Mouse (Mus musculus): ENCODE measurements around the gene Nrxn1. TPM values are rescaled to one million over a fixed set of nuclear protein-coding genes. Genes with fewer than 3 reads are reported as not detected.

Gene Nrxn1
- polyA plus RNA-seq, 1 experiment from 2014 or later, result 12.2 TPM

- Histone ChIP-seq H3K9ac (ENCODE audit: low read depth, low read length) (no peak overlapping the region), H3K36me3 (ENCODE audit: control insufficient read depth, insufficient read depth, low read length) (no peaks in the 10 kb centered on the region), H3K9me3 (ENCODE audit: control insufficient read depth, low read length) (no peaks in the 10 kb centered on the region), H3K4me3 (ENCODE audit: low read depth, low read length) (no peak overlapping the region), H3K4me1 (ENCODE audit: control insufficient read depth, insufficient read depth, low read length) (no peaks in the 10 kb centered on the region), H3K27me3 (replicated peaks; ENCODE audit: control insufficient read depth, insufficient read depth, low read length) (no peaks in the 10 kb centered on the region), H3K27ac (replicated peaks; ENCODE audit: low read depth, low read length) (no peak overlapping the region), H3K4me2 (ENCODE audit: low read depth, low read length) (no peak overlapping the region)
- DNase-seq (ENCODE audit: low spot score), result peak; percentile 12
- 0 out of 2 replicates have a peak, but pooled peaks have one; percentile 50 for ATAC-seq (ENCODE audit: low read depth)
- 51% methylated on average over 3 of the region's 3 CpGs for WGBS
Measured at GRCm38 (mm10) chr17:90583196-90583595, 509.7 kb downstream of the Nrxn1 start.

GRCm38 (mm10) chr17:90569877-90570276, 523.0 kb downstream of the Nrxn1 start:
- no peak for DNase-seq (ENCODE audit: low spot score)
- Histone ChIP-seq H3K27me3 (replicated peaks; ENCODE audit: control insufficient read depth, insufficient read depth, low read length) (no peaks in the 10 kb centered on the region), H3K4me2 (ENCODE audit: low read depth, low read length) (no peak overlapping the region), H3K9me3 (ENCODE audit: control insufficient read depth, low read length) (no peaks in the 10 kb centered on the region), H3K27ac (replicated peaks; ENCODE audit: low read depth, low read length) (no peak overlapping the region), H3K9ac (ENCODE audit: low read depth, low read length) (no peak overlapping the region), H3K4me3 (ENCODE audit: low read depth, low read length) (no peak overlapping the region), H3K36me3 (ENCODE audit: control insufficient read depth, insufficient read depth, low read length) (no peaks in the 10 kb centered on the region), H3K4me1 (ENCODE audit: control insufficient read depth, insufficient read depth, low read length) (no peaks in the 10 kb centered on the region)
- ATAC-seq (ENCODE audit: low read depth), result no peak
- 57% methylated on average over 2 of the region's 2 CpGs for WGBS

DNA sequence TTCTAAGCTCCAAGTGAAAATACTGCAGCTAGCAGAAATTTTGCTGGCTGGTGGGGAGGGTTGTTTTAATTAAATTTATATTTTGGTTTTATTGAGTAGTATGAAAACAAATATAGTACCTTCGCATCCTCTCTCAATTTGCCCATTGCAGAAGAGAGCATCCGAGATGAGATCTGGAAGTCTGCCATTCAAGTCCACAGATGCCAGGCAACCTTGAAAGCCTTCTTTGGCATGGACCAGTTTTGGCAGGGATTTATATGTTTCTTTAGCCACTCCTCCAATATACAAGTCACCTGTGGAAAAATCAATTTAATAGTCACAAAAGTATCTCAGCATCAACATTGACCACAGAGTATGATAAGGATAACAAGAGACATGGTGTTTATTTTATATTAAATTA, 527.7 kb downstream of the Nrxn1 start:
- no peak for DNase-seq (ENCODE audit: low spot score)
- Histone ChIP-seq H3K9ac (ENCODE audit: low read depth, low read length) (no peak overlapping the region), H3K27ac (replicated peaks; ENCODE audit: low read depth, low read length) (no peak overlapping the region), H3K36me3 (ENCODE audit: control insufficient read depth, insufficient read depth, low read length) (no peaks in the 10 kb centered on the region), H3K4me3 (ENCODE audit: low read depth, low read length) (no peak overlapping the region), H3K4me2 (ENCODE audit: low read depth, low read length) (no peak overlapping the region), H3K27me3 (replicated peaks; ENCODE audit: control insufficient read depth, insufficient read depth, low read length) (no peaks in the 10 kb centered on the region), H3K4me1 (ENCODE audit: control insufficient read depth, insufficient read depth, low read length) (no peaks in the 10 kb centered on the region), H3K9me3 (ENCODE audit: control insufficient read depth, low read length) (no peaks in the 10 kb centered on the region)
- 72% methylated on average over 2 of the region's 2 CpGs for WGBS
- ATAC-seq (ENCODE audit: low read depth), result no peak

DNA sequence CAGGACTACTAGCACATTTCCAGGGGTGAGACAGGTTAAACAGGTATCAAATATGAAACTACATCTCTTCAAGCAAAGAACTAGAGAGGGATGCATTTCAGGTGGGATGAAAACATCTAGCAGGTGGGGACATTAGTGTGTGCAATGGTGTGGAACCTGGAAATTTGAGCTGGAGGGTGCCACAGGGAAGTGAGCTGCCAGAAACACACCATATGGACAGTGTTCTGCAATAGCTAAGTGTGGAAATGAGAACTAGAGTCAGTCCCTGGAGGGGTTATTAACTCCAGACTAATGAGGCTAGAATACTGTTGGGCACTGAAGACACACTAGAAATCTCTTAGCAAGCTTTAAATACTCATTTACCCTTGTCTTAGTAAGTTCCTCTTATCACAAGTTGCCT, 536.5 kb downstream of the Nrxn1 start:
- H3K27me3 ChIP-seq (replicated peaks; ENCODE audit: control insufficient read depth, insufficient read depth, low read length), result no peaks in the 10 kb centered on the region

DNA sequence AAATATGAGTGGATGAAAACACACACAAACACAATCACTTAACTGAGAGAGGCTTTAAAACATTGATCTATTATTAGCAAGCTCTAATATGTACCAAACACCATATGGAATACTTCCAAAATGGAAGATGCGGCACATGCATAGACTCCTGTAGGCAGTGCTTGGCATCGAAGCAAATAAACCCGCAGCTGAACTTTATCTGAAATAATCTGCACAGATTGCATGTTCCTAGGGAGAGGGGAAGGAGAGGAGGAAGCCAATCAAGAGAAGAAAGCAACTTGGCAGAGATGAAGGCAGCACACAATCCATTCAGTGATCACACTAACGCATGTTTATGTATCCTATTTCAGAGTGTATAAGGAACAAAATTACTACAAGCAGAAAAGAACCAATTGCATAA, 542.5 kb downstream of the Nrxn1 start:
- H3K27ac ChIP-seq (replicated peaks; ENCODE audit: low read depth, low read length), result no peak overlapping the region
- WGBS, result 71% methylated on average over 4 of the region's 4 CpGs
- H3K36me3 ChIP-seq (ENCODE audit: control insufficient read depth, insufficient read depth, low read length), result no peaks in the 10 kb centered on the region

More for the DNA sequence above, 536.5 kb downstream of the Nrxn1 start:
- Histone ChIP-seq H3K9me3 (ENCODE audit: control insufficient read depth, low read length) (no peaks in the 10 kb centered on the region), H3K36me3 (ENCODE audit: control insufficient read depth, insufficient read depth, low read length) (no peaks in the 10 kb centered on the region), H3K4me3 (ENCODE audit: low read depth, low read length) (no peak overlapping the region), H3K4me1 (ENCODE audit: control insufficient read depth, insufficient read depth, low read length) (no peaks in the 10 kb centered on the region), H3K9ac (ENCODE audit: low read depth, low read length) (no peak overlapping the region), H3K4me2 (ENCODE audit: low read depth, low read length) (no peak overlapping the region), H3K27ac (replicated peaks; ENCODE audit: low read depth, low read length) (no peak overlapping the region)
- ATAC-seq (ENCODE audit: low read depth) (peak; percentile 89), DNase-seq (ENCODE audit: low spot score) (peak; percentile 47)

DNA sequence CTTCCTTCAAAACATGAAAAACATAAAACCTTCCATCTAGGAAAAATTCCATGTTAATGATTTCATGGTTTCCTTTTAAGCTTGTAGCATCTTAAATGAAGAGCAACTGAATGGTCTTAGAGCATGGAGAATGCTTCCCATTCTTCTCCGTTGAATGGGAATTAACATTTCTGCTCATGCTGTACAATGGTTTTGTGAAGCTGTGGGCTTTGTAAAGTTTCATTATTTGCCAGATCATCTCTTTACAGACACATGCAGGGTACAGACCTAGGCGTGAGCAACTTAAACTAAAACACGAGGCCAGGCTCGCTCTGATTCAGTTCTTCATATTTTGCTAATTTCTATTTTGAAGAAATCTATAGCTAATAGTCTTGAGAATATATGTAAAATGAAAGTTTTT, 546.1 kb downstream of the Nrxn1 start:
- Histone ChIP-seq H3K27me3 (replicated peaks; ENCODE audit: control insufficient read depth, insufficient read depth, low read length) (no peaks in the 10 kb centered on the region), H3K4me3 (ENCODE audit: low read depth, low read length) (no peak overlapping the region), H3K27ac (replicated peaks; ENCODE audit: low read depth, low read length) (no peak overlapping the region), H3K36me3 (ENCODE audit: control insufficient read depth, insufficient read depth, low read length) (no peaks in the 10 kb centered on the region), H3K4me2 (ENCODE audit: low read depth, low read length) (no peak overlapping the region), H3K9ac (ENCODE audit: low read depth, low read length) (no peak overlapping the region), H3K4me1 (ENCODE audit: control insufficient read depth, insufficient read depth, low read length) (no peaks in the 10 kb centered on the region), H3K9me3 (ENCODE audit: control insufficient read depth, low read length) (no peaks in the 10 kb centered on the region)
- ATAC-seq (ENCODE audit: low read depth) (no peak), DNase-seq (ENCODE audit: low spot score) (no peak)
- WGBS, result 78% methylated on average over 4 of the region's 4 CpGs

More for the DNA sequence above, 542.5 kb downstream of the Nrxn1 start:
- no peaks in the 10 kb centered on the region for H3K27me3 ChIP-seq (replicated peaks; ENCODE audit: control insufficient read depth, insufficient read depth, low read length)
- H3K9me3 ChIP-seq (ENCODE audit: control insufficient read depth, low read length), result no peaks in the 10 kb centered on the region
- H3K9ac ChIP-seq (ENCODE audit: low read depth, low read length), result no peak overlapping the region
- no peak overlapping the region for H3K4me2 ChIP-seq (ENCODE audit: low read depth, low read length)
- H3K4me3 ChIP-seq (ENCODE audit: low read depth, low read length), result no peak overlapping the region
- no peaks in the 10 kb centered on the region for H3K4me1 ChIP-seq (ENCODE audit: control insufficient read depth, insufficient read depth, low read length)
- no peak for ATAC-seq (ENCODE audit: low read depth)
- peak; percentile 12 for DNase-seq (ENCODE audit: low spot score)

- 68% methylated on average over 8 of the region's 8 CpGs for WGBS
- H3K9me3 ChIP-seq (ENCODE audit: control insufficient read depth, low read length), result no peaks in the 10 kb centered on the region
- no peaks in the 10 kb centered on the region for H3K4me1 ChIP-seq (ENCODE audit: control insufficient read depth, insufficient read depth, low read length)
- H3K4me2 ChIP-seq (ENCODE audit: low read depth, low read length), result no peak overlapping the region
- H3K9ac ChIP-seq (ENCODE audit: low read depth, low read length), result no peak overlapping the region
- H3K4me3 ChIP-seq (ENCODE audit: low read depth, low read length), result no peak overlapping the region
- H3K27me3 ChIP-seq (replicated peaks; ENCODE audit: control insufficient read depth, insufficient read depth, low read length), result no peaks in the 10 kb centered on the region
- ATAC-seq (ENCODE audit: low read depth), result no peak
- DNase-seq (ENCODE audit: low spot score), result no peak
- no peak overlapping the region for H3K27ac ChIP-seq (replicated peaks; ENCODE audit: low read depth, low read length)
- H3K36me3 ChIP-seq (ENCODE audit: control insufficient read depth, insufficient read depth, low read length), result no peaks in the 10 kb centered on the region
Measured at GRCm38 (mm10) chr17:90544639-90545259, 548.1 kb downstream of the Nrxn1 start.

GRCm38 (mm10) chr17:90543986-90544638, 548.8 kb downstream of the Nrxn1 start:
- H3K27ac ChIP-seq (replicated peaks; ENCODE audit: low read depth, low read length), result no peak overlapping the region
- ATAC-seq (ENCODE audit: low read depth) (no peak), DNase-seq (ENCODE audit: low spot score) (no peak)
- no peaks in the 10 kb centered on the region for H3K27me3 ChIP-seq (replicated peaks; ENCODE audit: control insufficient read depth, insufficient read depth, low read length)
- 61% methylated on average over 4 of the region's 4 CpGs for WGBS
- no peak overlapping the region for H3K4me3 ChIP-seq (ENCODE audit: low read depth, low read length)
- no peaks in the 10 kb centered on the region for H3K4me1 ChIP-seq (ENCODE audit: control insufficient read depth, insufficient read depth, low read length)
- no peak overlapping the region for H3K4me2 ChIP-seq (ENCODE audit: low read depth, low read length)
- no peaks in the 10 kb centered on the region for H3K36me3 ChIP-seq (ENCODE audit: control insufficient read depth, insufficient read depth, low read length)
- H3K9me3 ChIP-seq (ENCODE audit: control insufficient read depth, low read length), result no peaks in the 10 kb centered on the region
- no peak overlapping the region for H3K9ac ChIP-seq (ENCODE audit: low read depth, low read length)

DNA sequence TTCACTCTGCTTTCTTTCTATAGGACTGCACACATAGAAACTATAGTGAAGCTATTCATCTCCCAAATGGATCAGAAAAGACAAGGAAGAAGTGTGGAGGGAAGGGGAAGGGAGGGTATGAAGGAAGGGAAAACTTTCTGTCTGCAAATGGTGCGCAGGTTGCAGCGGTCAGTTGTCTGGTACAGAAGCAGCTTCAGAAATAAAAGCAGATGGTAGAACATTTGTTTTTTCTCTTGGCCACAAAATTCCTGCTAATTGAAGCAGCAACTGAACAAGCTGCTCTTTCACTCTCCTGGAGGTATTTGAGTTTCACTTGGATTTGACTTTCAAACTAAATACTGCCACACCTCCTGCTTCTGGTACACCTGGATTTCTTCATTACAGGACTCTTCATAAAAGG, 561.4 kb downstream of the Nrxn1 start:
- Histone ChIP-seq H3K36me3 (ENCODE audit: control insufficient read depth, insufficient read depth, low read length) (no peaks in the 10 kb centered on the region), H3K4me1 (ENCODE audit: control insufficient read depth, insufficient read depth, low read length) (no peaks in the 10 kb centered on the region), H3K9ac (ENCODE audit: low read depth, low read length) (no peak overlapping the region), H3K9me3 (ENCODE audit: control insufficient read depth, low read length) (no peaks in the 10 kb centered on the region), H3K27me3 (replicated peaks; ENCODE audit: control insufficient read depth, insufficient read depth, low read length) (no peaks in the 10 kb centered on the region), H3K27ac (replicated peaks; ENCODE audit: low read depth, low read length) (no peak overlapping the region), H3K4me3 (ENCODE audit: low read depth, low read length) (no peak overlapping the region), H3K4me2 (ENCODE audit: low read depth, low read length) (no peak overlapping the region)
- DNase-seq (ENCODE audit: low spot score), result no peak
- ATAC-seq (ENCODE audit: low read depth), result no peak
- 70% methylated on average over 2 of the region's 2 CpGs for WGBS

All from embryonic facial prominence, embryonic 14.5 days (tissue).